Mouse (Mus musculus) naive thymus-derived CD4-positive, alpha-beta T cell, adult 5 months (primary cell): ENCODE data around the gene 4930590J08Rik. TPM values are rescaled to one million over a fixed set of nuclear protein-coding genes. Genes with fewer than 3 reads are reported as not detected.

Experiments
- polyA plus RNA-seq: library from polyadenylated mRNA; unstranded; fragments of 100-300 nt; shearing (Covaris generic); gene quantifications from one replicate; pipeline ENCODE4 v1.2.1, GENCODE M21; 2017

The 4930590J08Rik gene
- not detected for polyA plus RNA-seq

GRCm38 (mm10) chr6:91902509-91902908 lies at the start of gene 4930590J08Rik:
4930590J08Rik (plus strand) TSS chr6:91902809.

DNA sequence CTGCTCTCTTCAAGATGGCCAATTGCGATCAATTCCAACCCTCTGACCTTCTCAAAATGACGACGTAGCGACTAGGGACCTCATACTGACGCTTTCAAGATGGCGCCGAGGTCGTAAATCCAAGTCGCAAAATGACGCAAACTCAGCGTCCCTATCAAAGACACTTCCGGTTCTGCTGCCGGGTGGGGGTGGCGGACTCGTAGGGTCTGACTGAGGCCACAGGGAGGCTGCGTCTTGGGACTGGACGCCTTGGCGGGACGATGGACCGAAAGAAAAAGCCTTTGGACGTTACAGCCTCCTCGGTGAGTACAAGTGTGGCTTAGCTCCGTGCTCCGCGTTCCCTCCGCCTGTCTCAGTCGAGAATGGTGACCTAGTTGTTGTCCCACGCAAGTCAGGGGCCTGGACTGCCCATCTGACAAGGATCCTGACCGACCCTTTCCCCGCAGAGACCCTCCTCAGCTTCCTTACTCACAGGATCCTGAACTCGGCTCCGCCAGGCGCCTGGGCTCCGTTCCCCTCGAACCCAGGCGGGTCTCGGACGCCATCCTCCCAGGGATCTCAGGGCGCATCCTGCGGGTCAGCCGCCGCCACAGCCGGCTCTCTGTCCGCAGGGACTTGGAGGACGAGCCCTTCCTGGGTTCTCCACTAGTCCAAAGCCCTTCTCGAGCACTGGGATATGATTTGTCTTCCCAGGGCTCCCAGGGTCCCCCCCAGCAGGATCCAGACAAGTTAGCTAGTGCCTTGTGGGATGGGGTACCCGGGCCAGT lies 24.5 kb upstream of the 4930590J08Rik start, which contains the start of gene Ccdc174:
Gene Ccdc174 (plus strand): TSS at position 169 of the 767 bp plus-strand sequence.

DNA sequence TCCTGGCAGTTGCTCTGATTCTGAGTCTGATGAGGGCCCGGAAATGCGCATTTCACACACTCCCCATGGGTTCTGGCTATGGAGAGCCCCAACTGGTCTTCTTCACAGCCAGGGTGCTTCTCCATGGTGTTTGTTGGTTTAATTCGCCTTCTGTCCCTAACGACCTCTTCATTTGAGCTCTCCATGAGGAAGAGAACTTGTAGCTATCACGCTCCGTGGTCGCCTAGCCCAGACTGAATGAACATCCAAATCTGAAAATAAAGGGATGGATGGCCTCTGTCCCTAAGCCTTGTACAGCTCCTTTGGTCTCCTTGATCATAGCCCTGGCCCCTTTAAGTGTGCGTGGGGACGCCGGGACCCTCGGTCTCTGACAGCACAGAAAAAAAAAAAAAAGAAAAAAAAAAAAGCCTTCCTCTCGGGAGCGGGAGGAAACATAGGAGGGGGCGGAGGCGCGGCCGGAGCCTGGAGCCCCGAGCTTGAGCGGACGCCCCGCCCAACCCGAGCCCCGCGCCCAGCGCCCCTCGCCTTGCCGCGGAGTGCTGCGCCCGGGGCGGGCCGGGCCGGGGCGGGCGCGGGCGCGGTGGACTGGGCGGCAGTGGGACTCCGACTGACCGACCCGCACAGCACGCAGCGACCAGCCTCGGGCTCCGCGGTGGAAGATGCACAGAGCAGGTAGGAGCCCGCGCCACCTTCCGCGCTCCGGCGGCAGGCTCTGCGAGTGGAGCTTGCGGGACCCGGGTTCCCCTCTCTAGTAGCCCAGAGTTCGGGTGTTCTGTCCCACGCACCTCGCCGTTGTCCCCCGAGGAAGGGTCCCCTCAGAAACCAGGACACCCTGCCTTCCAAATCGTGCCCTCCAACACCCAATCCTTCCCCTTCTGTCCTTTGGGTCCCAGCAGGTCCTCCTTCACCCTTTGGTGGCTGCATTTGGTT lies 76.0 kb downstream of the 4930590J08Rik start, which contains the start of gene Fgd5:
Gene Fgd5 (plus strand): TSS at position 508 of the 930 bp plus-strand sequence.

Other genes starting within 250 kb of the 4930590J08Rik start
- 104 TPM for gene Slc6a6, start 218.8 kb upstream of the 4930590J08Rik start, polyA plus RNA-seq
- 0.09 TPM for gene Grip2, start 75.6 kb upstream of the 4930590J08Rik start, polyA plus RNA-seq
- gene Ccdc174, start 24.8 kb upstream of the 4930590J08Rik start, polyA plus RNA-seq = 32.8 TPM
- gene Fgd5, start 76.1 kb downstream of the 4930590J08Rik start, polyA plus RNA-seq = not detected
- gene Nr2c2, start 188.6 kb downstream of the 4930590J08Rik start, polyA plus RNA-seq = 100 TPM